Mouse (Mus musculus): Measurements from ENCODE around the gene Usp17lb.
"Not testable (repeated sequence)": the region's sequence is repeated elsewhere in the genome, so short reads cannot be mapped to it uniquely, and the experiment has no call there.

The Usp17lb gene

DNA sequence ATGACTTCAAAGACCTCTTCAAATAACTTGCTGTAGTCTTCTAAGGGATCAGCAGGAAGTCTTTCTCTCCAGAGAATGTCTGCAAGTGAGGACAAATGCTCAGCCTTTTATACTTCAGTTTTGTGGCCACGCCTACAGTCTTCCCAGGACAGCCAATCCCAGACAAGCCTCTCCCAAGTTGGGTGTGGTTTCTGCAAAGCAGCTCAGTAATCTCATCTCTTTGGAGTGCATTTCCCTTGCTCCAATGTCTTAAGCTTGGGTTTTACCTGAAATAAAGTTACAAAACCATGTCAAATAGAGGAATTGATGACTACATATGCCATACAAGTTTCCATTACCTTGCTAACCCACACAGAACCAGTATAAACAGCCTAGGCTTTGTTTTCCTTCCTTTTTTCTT, at the start of gene Usp17lb:
Usp17lb (minus strand) TSS at position 101 of the 400 bp plus-strand sequence.
- DNase-seq: no peak

- no peak for DNase-seq
Measured at GRCm38 (mm10) chr7:104877731-104878130, 35.3 kb upstream of the Usp17lb start, which contains the start of gene Olfr665. TSS of gene Olfr665 (plus strand) at chr7:104878031.

DNA sequence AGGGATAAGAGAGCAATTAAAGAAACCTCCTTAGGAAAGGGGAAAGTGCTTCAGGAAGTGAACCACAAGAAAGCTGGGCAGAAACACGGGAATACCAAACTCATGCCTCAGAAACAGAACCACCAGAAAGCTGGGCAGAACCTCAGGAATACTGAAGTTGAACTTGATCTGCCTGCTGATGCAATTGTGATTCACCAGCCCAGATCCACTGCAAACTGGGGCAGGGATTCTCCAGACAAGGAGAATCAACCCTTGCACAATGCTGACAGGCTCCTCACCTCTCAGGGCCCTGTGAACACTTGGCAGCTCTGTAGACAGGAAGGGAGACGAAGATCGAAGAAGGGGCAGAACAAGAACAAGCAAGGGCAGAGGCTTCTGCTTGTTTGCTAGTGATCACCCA, 19.0 kb upstream of the Usp17lb start:
- no peak for DNase-seq

DNA sequence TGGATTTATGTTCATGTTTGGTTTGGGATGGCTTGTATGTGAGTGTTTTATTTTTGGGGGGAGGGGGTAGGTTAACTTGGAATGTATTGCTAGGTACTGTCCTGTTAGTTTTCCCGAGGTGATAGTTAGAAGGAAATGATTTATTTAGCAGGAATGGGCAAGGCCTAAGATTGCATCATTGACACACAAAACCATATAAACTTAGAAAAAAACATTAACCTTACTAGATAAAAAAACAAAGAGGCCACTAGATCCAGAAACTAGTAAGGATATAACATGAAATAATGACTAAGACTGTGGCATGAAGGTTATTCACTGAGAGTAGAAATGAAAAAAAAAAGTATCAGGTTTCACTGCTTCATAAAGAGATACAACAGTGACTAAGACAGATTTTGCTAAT, 15.3 kb upstream of the Usp17lb start:
- DNase-seq: no peak

DNA sequence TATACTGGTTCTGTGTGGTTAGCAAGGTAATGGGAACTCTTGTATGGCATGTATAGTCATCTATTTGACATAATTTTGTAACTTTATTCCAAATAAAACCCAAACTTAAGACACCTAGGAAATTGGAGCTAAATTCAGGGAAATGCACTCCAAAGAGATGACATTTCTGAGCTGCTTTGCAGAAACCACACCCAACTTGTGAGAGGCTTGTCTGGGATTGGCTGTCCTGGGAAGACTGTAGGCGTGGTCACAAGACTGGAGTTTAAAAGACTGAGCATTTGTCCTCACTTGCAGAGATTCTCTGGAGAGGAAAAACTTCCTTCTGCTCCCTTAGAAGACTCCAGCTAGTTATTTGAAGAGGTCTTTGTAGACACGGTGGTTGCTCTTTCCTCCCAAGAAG, 14.3 kb upstream of the Usp17lb start, which contains the start of gene Usp17la:
Usp17la (plus strand) TSS at position 301 of the 400 bp plus-strand sequence.
- DNase-seq: not testable (repeated sequence)

- DNase-seq: no peak
Measured at GRCm38 (mm10) chr7:104855248-104855750, 12.9 kb upstream of the Usp17lb start.

DNA sequence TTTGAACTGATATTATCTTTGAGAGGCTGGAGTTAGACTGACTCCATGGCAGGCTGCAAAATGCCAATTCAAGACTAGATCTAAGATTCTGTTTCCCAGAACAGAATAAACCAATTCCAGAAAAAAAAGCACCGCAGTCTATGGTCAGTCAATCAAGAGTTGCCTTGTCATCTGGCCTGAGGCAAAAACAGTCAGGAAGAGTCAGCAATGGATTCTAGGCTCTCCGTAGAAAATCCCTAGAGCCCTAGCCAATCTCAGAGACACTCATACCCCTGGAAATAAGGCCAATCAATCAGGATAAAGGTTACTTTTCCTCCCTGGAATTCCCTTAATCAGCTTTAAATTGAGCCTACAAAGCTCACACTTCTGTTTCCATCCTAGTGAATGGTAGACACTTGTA, 9.1 kb upstream of the Usp17lb start:
- not testable (repeated sequence) for DNase-seq

DNA sequence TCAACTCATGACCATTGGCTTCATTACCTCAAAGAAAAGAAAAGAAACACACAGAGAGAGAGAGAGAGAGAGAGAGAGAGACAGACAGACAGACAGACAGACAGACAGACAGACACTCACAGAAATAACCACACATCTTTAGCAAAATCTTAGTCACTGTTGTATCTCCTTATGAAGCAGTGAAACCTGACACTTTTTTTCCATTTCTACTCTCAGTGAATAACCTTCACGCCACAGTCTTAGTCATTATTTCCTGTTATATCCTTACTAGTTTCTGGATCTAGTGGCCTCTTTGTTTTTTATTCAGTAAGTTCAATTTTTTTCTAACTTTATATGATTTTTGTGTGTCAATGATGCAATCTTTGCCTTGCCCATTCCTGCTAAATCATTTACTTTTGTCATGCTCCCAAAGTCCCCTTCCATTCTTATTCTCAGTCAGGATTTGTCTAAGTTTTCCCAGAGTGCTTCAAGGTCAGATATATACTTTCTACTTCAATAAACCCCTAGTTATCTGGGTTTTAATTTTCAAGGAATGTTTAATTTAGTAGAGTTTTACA, 1.4 kb upstream of the Usp17lb start:
- DNase-seq: no peak

DNA sequence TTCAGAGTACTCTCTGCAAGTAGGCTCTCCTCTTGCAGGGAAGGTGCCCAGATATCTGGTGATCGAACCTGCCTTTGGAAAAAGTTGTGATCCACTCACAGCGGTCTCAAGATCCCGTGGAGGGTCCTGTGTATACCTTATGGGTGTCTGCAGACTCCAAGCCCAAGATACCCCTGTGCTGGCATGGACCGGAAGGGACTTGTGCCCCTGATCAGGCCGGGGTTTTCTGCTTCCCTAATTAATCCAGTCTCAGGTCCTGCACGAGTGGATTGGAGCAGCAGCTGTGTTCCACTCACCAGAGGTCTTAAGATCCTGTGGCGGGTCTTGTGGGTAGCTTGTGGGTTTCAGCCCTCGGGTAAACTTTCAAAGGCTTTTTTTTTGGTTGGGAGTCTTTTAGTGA, 32.1 kb downstream of the Usp17lb start:
- DNase-seq: not testable (repeated sequence)

DNA sequence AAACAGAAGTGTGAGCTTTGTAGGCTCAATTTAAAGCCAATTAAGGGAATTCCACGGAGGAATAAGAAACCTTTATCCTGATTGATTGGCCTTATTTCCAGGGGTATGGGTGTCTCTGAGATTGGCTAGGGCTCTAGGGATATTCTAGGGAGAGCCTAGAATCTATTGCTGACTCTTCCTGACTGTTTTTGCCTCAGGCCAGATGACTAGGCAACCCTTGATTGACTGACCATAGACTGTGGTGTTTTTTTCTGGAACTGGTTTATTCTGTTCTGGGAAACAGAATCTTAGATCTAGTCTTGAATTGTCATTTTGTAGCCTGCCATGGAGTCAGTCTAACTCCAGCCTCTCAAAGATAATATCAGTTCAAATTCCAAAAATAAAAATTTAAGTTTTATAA, 51.6 kb downstream of the Usp17lb start:
- no peak for DNase-seq

Measured in right cerebral cortex, postnatal 14 days (tissue).